Mouse (Mus musculus) spleen, adult 18-20 months (tissue): ENCODE measurements around the gene Gm20388.

Experiments
- DNase-seq, 2 experiments: peaks; one replicate each; pipeline ENCODE4 v3.0.0; 2022; ENCODE audit warnings: mixed read lengths in 2 of 2

Gm20388 gene

DNA sequence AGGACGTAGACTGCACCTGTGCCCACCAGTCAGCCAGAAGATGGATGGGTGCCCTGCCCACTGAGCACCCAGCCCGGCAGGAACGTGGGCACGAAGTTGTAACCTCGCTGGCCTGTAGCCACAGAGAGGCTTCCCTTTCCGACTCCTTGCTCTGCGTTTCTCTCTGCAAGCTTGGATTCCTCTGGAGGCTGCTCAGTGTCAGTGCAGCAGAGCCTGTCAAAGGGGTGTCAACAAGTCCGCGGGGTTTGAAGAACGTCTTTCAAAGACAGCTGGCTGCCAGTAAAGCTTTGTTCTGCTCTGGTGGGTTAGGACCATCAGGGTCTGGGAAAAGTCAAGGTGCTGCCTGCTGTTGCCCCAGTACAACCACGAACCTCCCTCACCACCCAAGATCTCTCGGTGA, 1160.8 kb downstream of the Gm20388 start:
- DNase-seq: no peak

DNA sequence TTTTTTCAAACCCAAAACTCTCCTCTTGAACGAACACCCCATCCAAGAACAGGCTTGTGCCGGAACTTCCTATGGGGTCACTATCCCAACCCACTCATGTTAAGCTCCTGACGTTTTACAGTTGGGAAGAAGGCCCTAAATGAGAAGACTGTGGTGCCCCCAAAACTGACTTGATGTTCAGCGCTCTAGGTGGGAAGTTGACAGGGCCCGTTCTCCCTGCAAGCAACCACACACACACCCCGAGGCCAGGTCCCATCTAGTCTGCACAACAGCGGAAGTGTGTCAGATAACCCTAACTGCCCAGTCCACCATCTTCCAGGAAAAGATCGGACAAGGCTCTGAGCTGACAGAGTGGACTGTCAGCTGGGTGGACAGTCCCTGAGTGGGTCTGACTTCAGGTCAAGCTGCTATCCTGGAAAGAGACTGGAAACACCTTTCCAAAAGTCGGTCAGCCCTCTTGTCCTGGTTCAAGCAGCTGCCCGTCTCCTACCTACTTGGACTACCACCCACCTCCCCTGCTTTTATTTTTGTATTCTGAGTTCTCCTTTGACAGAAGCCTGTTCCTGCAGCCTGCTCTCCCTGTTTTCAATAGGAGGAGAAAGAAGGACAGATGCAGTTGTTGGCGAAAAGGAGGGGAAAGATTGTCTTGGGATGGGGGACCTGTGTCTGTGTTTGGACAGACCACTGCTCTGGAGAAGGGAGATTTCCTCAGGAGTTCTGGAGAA, 1161.9 kb downstream of the Gm20388 start:
- no peak for DNase-seq

DNA sequence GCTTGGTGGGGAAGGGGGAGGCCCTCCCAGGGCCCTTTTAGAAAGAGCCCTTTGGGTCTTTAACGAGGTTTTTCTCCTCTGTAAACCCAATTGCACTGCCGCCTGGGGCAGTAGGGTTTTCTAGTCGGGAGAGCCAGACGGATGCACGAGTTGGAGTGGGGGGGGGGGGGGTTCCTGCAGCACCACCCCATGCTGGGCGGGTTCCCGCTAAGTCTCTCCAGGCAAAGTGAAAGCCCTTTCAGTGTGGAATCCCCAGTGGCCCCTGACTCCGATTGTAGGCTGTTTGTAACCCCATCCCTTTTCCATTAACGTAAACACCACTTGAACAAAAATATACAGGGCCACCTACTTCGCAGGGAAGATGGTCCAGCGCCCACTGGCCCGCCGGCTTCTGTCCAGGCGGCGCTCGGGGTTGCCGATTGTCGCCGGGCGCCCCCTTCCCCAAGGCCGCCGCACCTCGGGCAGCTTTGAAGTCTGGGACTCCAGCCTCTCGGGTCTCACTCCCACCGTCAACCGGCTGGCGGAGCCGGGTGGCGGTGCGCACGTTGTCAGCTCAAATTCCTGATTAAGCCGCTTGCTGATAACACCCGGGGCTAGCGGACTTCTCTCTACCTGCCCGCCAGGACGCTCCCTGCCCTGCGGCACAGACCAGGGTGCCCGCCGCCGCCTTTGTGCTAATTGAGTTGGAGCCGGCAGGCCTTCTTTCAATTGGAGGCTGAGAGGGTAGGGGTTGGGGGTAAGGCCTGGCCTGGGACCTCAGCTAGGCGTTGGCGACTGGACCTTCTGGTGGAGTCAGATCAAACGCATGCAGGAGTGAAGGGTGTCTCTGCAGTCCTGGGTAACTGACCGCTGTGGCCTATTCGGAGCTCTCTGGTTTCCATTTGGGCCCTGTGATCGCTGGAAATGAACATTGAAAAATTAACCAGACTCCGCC, 1162.8 kb downstream of the Gm20388 start:
- no peak for DNase-seq

- no peak for DNase-seq
Observed at GRCm38 (mm10) chr8:121074108-121074847, 1163.6 kb downstream of the Gm20388 start.

- DNase-seq: no peak
Observed at GRCm38 (mm10) chr8:121074848-121075145, 1164.2 kb downstream of the Gm20388 start.

DNA sequence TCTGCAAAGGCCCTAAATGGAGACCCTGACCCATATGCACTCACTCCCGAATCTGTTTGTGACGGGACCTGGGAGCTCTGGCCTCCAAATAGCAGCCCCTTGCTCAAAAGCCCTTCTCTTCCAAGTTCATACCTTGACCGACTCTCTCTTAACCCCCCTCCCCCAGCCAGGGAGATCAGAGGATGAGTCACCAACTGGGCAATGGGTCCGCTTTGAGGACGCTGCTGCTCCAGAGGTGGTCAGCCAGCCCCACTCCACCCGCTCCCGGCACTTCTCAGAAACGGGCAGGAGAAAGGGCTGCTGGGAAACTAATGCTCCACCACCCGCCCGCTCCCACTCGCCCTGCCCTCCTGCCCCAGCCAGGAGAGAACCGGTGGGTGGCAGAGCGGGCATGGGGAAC, 1165.3 kb downstream of the Gm20388 start:
- no peak for DNase-seq

DNA sequence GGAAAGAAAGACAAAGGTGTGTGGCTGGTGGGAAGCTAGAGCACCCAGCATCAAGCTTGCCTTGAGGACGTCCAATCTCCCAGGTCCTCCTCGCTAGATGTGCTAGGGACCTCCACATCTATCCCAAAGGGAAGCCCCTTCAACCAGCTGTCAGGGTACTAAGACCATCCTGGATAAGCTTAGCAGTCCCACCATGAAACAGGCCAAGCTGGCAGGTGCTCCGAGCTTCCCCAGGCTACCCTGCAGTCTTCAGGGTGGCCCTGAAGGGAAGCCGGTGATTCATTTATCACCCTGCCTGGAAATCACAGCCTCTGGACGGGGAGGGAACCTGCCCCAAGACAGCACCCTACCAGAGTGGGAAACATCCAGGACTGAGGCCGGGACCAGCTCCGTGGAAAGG, 1165.9 kb downstream of the Gm20388 start:
- no peak for DNase-seq

DNA sequence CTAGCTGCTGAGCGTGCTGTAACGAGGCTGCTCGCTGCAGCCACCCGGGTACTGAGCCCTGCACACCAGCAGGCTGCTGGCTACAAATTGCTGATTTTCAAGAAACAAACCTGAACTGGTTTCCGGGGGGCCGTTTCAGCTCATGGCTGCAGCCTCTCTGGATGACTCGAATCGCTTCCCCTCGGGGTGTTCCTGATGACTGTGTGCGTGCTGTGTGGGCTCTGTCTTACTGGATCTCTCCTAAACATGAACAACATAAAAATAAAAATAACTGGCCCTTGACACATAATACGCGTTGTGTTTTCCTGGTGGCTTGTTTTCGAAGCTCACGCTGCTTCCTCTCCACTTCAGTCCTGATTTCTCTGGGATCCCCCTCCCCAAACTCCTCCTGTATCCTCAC, 1168.1 kb downstream of the Gm20388 start:
- no peak for DNase-seq

DNA sequence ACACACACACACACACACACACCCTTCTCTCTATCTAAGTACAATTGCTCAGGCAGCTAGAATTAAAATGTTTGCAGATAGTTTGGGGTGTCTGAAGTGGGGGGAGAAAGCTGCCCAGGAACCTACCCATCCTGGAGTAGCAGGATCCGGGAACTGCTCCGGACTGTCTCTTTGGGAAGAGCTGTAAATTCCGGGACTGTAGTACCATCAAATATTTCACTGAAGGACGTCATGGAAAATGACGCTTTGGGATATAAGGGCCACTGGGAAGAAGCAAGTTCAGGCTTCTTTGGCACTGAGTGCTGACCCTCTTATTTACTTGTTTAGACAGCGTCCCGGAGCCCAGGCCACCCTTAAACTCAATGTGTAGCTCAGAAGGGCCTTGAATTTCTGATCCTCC, 1168.6 kb downstream of the Gm20388 start:
- DNase-seq: no peak

- DNase-seq: no peak
Observed at GRCm38 (mm10) chr8:121079944-121080343, 1169.3 kb downstream of the Gm20388 start.

- no peak for DNase-seq
Observed at GRCm38 (mm10) chr8:121080361-121081090, 1169.9 kb downstream of the Gm20388 start.

GRCm38 (mm10) chr8:121081398-121081797, 1170.8 kb downstream of the Gm20388 start:
- no peak for DNase-seq

- no peak for DNase-seq
Observed at GRCm38 (mm10) chr8:121082218-121083092, 1171.8 kb downstream of the Gm20388 start.

- peak in 1 of 2 experiments; percentile 17 for DNase-seq
Observed at GRCm38 (mm10) chr8:121083093-121083935, 1172.7 kb downstream of the Gm20388 start.

DNA sequence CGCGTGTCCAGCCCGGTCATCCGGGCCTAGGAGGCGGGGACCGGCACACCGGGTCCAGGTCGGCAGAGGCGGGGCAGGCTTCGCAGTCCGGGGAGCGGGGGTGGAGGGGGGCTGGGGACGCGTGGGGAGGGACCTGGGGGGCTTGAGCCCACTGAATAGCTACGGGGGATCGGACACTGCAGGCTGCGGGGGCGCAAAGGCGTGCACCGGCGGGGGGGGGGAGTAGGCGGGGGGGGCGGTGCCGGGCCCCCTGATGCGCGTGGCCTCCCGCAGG, 1173.2 kb downstream of the Gm20388 start:
- DNase-seq: no peak

DNA sequence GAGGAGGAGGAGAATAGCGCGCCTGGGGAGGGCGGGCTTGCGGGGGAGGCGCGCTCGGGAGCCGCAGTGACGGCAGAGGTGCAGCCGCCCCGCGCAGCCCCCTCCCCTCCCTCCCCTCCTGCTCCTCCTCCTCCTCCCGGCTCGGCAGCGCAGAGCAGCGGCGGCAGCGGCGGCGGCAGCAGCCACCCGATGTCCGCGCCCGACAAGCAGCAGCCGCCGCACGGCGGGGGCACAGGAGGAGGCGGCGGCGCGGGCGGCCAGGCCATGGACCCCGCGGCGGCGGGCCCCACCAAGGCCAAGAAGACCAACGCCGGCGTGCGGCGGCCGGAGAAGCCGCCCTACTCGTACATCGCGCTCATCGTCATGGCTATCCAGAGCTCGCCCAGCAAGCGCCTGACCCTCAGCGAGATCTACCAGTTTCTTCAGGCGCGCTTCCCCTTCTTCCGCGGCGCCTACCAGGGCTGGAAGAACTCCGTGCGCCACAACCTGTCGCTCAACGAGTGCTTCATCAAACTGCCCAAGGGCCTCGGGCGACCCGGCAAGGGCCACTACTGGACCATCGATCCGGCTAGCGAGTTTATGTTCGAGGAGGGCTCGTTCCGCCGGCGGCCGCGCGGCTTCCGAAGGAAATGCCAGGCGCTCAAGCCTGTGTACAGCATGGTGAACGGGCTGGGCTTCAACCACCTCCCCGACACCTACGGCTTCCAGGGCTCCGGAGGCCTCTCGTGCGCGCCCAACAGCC, 1173.7 kb downstream of the Gm20388 start, which contains the start of gene Foxf1:
Gene Foxf1 (plus strand): TSS at position 177 of the 742 bp plus-strand sequence.
- no peak for DNase-seq

GRCm38 (mm10) chr8:121085011-121085410, 1174.4 kb downstream of the Gm20388 start:
- DNase-seq: no peak

DNA sequence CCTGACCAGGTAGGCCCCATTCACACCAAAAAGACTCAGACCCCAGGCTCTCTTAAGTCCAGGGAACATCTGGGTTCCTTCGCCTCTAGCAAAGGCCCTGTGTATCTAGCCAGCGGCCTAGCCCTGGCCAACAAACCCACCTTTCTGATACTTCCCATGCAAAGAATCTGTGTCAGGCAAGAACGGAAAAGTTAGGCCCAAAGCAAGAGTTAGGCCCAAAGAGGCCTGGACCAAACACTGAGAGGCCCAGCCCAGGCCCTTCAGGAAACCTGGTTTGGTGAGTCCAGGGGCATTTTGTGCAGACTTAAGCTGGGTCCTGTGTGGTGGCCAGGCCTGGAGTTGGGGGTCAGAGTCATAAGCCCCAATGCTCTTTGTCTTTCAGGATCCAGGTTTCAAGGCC, 1174.9 kb downstream of the Gm20388 start:
- DNase-seq: no peak

DNA sequence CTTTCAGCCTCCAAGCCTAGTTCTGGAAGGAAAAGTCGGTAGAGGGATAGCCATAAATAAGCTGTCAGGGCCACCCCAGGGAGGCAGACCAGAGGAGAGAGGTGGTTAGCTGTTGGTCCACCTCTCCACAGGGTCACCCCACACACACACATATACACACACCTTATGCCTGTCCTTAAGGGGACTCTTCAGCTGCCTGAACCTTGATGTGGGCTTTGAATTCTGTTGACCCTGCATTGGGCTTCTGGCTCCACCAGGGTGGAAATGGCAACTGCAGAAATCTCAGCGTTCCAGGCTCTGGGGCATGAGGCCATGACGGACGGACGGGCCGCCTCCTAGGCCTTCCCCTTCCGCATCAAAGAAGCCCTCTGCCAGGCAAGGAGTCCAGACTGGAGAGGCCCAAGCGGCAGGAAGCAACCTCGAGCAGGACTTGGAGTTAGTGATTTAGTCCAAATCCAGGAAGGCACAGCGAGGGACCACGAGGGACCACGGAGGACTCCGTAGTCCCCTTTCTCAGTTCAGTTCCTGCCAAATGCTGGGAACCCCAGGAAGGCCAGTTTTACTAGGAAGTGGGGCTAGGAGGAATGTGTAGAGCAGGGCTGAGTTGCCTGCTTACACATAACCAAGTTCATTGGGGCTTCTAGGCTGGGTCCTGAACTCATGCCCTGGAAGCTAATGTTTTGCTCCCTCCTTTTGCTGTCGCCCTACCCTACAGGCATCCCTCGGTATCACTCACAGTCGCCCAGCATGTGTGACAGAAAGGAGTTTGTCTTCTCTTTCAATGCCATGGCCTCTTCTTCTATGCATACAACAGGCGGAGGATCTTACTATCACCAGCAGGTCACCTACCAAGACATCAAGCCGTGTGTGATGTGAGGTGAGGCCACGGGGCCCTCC, 1175.6 kb downstream of the Gm20388 start:
- DNase-seq: no peak
